Mouse (Mus musculus) forebrain, postnatal 0 days (tissue): ENCODE data around the gene Scand1. TPM values are rescaled to one million over a fixed set of nuclear protein-coding genes. Genes with fewer than 3 reads are reported as not detected.

Experiments
- ATAC-seq: fragments of 200-750 bp; cut with Nextera tagmentation; 2 replicates; pipeline ENCODE4 v1.8.0; 2017; ENCODE audit warnings: mild to moderate bottlenecking, moderate library complexity
- DNase-seq: peaks from one replicate; pipeline ENCODE4 v3.0.0-alpha.2; 2015
- H3K27ac ChIP-seq: fragments of 300-500 bp; sonication (generic); 2 replicates; pipeline ENCODE4 v1.5.1; 2014; ENCODE audit warnings: low read depth, mild to moderate bottlenecking, antibody characterized with exemption, low read length, moderate library complexity, mixed read lengths
- H3K27me3 ChIP-seq: fragments of 300-500 bp; sonication (generic); 2 replicates; pipeline ENCODE4 v1.6.1; 2014; ENCODE audit warnings: mild to moderate bottlenecking, low read length, mixed read lengths; ENCODE audit not compliant: insufficient read depth
- H3K36me3 ChIP-seq: fragments of 300-500 bp; sonication (generic); 2 replicates; pipeline ENCODE4 v1.6.1; 2014; ENCODE audit warnings: mild to moderate bottlenecking, moderate library complexity; ENCODE audit not compliant: insufficient read depth
- H3K4me1 ChIP-seq: fragments of 300-500 bp; sonication (generic); 2 replicates; pipeline ENCODE4 v1.6.1; 2014; ENCODE audit warnings: antibody characterized with exemption; ENCODE audit not compliant: insufficient read depth
- H3K4me2 ChIP-seq: fragments of 300-500 bp; sonication (generic); 2 replicates; pipeline ENCODE4 v1.6.1; 2014; ENCODE audit warnings: low read depth, mild to moderate bottlenecking, moderate library complexity
- H3K4me3 ChIP-seq: fragments of 300-500 bp; sonication (generic); 2 replicates; pipeline ENCODE4 v1.5.1; 2014; ENCODE audit warnings: low read depth, low read length, mixed read lengths
- H3K9ac ChIP-seq: fragments of 300-500 bp; sonication (generic); 2 replicates; pipeline ENCODE4 v1.6.1; 2014; ENCODE audit warnings: mild to moderate bottlenecking
- H3K9me3 ChIP-seq: fragments of 300-500 bp; sonication (generic); 2 replicates; pipeline ENCODE4 v1.6.1; 2016; ENCODE audit warnings: low read length
- CTCF ChIP-seq: sonication (generic); IDR thresholded peaks from 2 replicates; pipeline ENCODE4 v1.5.1; 2016; ENCODE audit warnings: antibody characterized with exemption, control low read depth, low read depth
- WGBS: fragments of 180-500 bp; shearing (Covaris S2); extraction: QIAGEN DNeasy Blood & Tissue Kit; methylation state at CpG from one replicate; pipeline ENCODE4 v1.1.7; 2014; 5-methylcytosine and 5-hydroxymethylcytosine counted together
- polyA plus RNA-seq: library from polyadenylated mRNA; unstranded; fragments of >200 nt; fragmentation: Nextera tagmentation; extraction: Ambion mirVana; gene quantifications from 2 replicates; pipeline ENCODE4 v1.2.1, GENCODE M21; 2015
- total RNA-seq: library from RNA; depleted of rRNA; stranded (reverse); fragments of >200 nt; gene quantifications from 2 replicates; pipeline ENCODE4 v1.2.3, GENCODE M21; 2014; rRNA removed

The Scand1 gene
- total RNA-seq (204 and 242 TPM in 2 replicates), polyA plus RNA-seq (134 and 170 TPM in 2 replicates)

- Histone ChIP-seq H3K36me3 (no peaks in the 10 kb centered on the region), H3K4me2 (peak within 1 kb of the TSS; percentile 88), H3K27me3 (no peaks in the 10 kb centered on the region), H3K4me3 (peak within 1 kb of the TSS; percentile 74), H3K4me1 (peaks cover 4% of the 10 kb centered on the region; the same call in 1 of the 2 replicates), H3K9me3 (no peaks in the 10 kb centered on the region), H3K9ac (peak within 1 kb of the TSS; percentile 82), H3K27ac (peak within 1 kb of the TSS; percentile 93)
- peak; percentile 51 for TF ChIP-seq CTCF
- ATAC-seq (peak; percentile 95), DNase-seq (peak; percentile 83)
- WGBS = 4% methylated on average over 49 of the region's 49 CpGs
Observed at GRCm38 (mm10) chr2:156312297-156312897, at the start of gene Scand1, which contains the start of gene Cnbd2. Gene Scand1, minus strand, starts transcription at chr2:156312704. Gene Cnbd2, plus strand, starts transcription at chr2:156312299.

DNA sequence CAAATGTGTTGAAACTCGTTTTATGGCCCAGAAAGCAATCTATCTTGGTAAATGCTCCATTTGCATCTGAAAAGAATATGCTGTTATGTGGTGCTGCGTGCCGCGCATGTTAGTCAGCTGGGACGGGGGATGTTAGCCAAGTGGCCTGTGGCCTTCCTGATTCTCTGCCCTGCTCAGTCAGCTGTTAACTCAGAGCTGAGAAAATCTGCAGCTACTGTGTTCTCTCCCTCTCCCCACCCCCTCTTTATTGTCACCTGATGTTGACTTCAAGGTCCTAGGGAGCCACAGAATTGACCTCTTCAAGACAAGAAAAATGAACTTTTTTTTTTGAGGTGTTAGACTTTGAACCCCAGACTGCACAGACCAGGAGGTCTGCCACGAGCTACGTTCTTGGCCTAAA is 43.5 kb upstream of the Scand1 start:
- H3K27me3 ChIP-seq = no peaks in the 10 kb centered on the region
- WGBS = 19% methylated on average over 7 of the region's 7 CpGs
- H3K4me2 ChIP-seq = no peak overlapping the region
- H3K9me3 ChIP-seq = no peaks in the 10 kb centered on the region
- H3K27ac ChIP-seq = no peak overlapping the region; the same call in 1 of the 2 replicates
- no peaks in the 10 kb centered on the region for H3K4me1 ChIP-seq
- TF ChIP-seq CTCF = no peak
- no peak overlapping the region for H3K4me3 ChIP-seq
- peak; percentile 63; the same call in 1 of the 2 replicates for ATAC-seq
- no peak overlapping the region for H3K9ac ChIP-seq
- DNase-seq = peak; percentile 58
- no peaks in the 10 kb centered on the region for H3K36me3 ChIP-seq

DNA sequence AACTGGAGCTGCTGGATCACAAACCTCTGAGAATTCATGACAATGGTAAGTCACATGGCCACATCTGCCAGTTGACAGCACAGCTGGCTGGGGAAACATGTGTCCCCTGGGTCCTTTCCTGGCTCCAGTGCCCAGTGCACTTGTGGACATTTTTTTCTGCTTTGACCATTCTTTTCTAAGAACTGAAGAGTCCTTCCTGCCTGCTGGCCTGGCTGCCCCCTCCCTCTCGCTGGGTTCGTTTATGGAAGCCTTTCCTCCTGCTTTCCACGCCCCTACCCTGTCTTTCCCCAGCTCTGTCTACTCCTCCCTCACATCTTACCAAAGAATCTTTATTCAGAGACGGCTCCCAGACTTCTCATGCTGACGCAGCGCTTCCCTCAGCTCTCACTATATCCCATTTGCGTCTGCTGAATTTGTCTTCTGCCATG is 40.8 kb upstream of the Scand1 start:
- peak; percentile 71 for ATAC-seq
- H3K27me3 ChIP-seq = no peaks in the 10 kb centered on the region
- no peak for TF ChIP-seq CTCF

GRCm38 (mm10) chr2:156352413-156353165 is 40.1 kb upstream of the Scand1 start:
- H3K27ac ChIP-seq = no peak overlapping the region; the same call in 1 of the 2 replicates
- no peaks in the 10 kb centered on the region for H3K4me1 ChIP-seq
- H3K9ac ChIP-seq = no peak overlapping the region
- DNase-seq = no peak
- no peaks in the 10 kb centered on the region for H3K36me3 ChIP-seq
- peak; percentile 17; the same call in 1 of the 2 replicates for TF ChIP-seq CTCF
- no peaks in the 10 kb centered on the region for H3K9me3 ChIP-seq
- H3K4me2 ChIP-seq = no peak overlapping the region
- H3K27me3 ChIP-seq = no peaks in the 10 kb centered on the region
- 81% methylated on average over 8 of the region's 8 CpGs for WGBS
- no peak for ATAC-seq
- H3K4me3 ChIP-seq = no peak overlapping the region

More for the DNA sequence above, 40.8 kb upstream of the Scand1 start:
- no peak overlapping the region for H3K9ac ChIP-seq
- H3K9me3 ChIP-seq = no peaks in the 10 kb centered on the region
- H3K4me3 ChIP-seq = no peak overlapping the region
- peak; percentile 34 for DNase-seq
- H3K36me3 ChIP-seq = no peaks in the 10 kb centered on the region
- peak overlapping the region; percentile 40; the same call in 1 of the 2 replicates for H3K27ac ChIP-seq
- H3K4me2 ChIP-seq = no peak overlapping the region
- whole genome bisulfite sequencing = 35% methylated on average over 7 of the region's 7 CpGs
- H3K4me1 ChIP-seq = no peaks in the 10 kb centered on the region

DNA sequence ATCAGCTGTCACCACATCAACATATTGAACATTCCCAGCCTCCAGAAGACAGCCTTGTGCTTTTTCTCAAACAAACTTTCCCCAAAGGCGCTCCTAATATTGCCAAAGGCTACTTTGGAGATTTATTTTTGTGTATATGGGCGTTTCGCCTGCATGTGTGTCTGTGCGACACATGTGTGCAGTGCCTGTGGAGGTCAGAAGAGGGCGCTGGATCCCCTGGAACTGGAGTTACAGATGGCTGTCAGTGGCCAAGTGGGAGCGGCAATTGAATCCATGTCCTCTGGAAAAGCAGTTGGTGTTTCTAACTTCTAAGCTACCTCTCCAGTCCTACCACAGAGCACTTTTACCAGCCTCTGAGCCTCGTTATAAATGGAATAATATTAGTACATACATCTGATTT is 38.7 kb upstream of the Scand1 start:
- TF ChIP-seq CTCF = peak; percentile 27
- no peaks in the 10 kb centered on the region for H3K36me3 ChIP-seq
- no peak overlapping the region for H3K27ac ChIP-seq
- no peak overlapping the region for H3K4me2 ChIP-seq
- WGBS = 83% methylated on average over 7 of the region's 7 CpGs
- no peak overlapping the region for H3K4me3 ChIP-seq
- ATAC-seq (no peak), DNase-seq (no peak)
- H3K9ac ChIP-seq = no peak overlapping the region
- no peaks in the 10 kb centered on the region for H3K4me1 ChIP-seq
- H3K27me3 ChIP-seq = no peaks in the 10 kb centered on the region
- H3K9me3 ChIP-seq = no peaks in the 10 kb centered on the region

- Histone ChIP-seq H3K9me3 (no peaks in the 10 kb centered on the region), H3K27me3 (no peaks in the 10 kb centered on the region), H3K27ac (no peak overlapping the region), H3K4me3 (no peak overlapping the region), H3K4me2 (no peak overlapping the region), H3K9ac (no peak overlapping the region), H3K4me1 (no peaks in the 10 kb centered on the region), H3K36me3 (no peaks in the 10 kb centered on the region)
- no peak for TF ChIP-seq CTCF
- DNase-seq = no peak
- ATAC-seq = peak; percentile 36; the same call in 1 of the 2 replicates
- WGBS = 74% methylated on average over 4 of the region's 4 CpGs
Observed at GRCm38 (mm10) chr2:156349286-156349848, 36.9 kb upstream of the Scand1 start.

DNA sequence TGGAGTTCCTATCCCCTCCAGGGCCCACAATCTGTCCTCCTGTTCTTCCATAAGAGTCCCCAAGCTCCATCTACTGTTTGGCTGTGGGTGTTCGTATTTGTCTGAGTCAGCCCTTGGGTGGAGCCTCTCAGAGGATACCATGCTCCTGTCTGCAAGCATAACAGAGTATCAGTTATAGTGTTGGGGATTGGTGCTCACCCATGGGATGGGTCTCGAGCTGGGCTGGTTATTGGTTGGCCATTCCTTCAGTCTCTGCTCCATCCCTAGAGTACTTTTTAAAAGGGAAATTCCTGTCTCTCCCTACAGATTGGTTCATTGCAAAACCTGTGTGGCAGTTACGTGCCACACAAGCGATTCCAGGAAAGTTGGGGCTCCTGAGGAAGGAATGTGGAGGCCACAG is 36.3 kb upstream of the Scand1 start:
- no peak for ATAC-seq
- 87% methylated on average over 4 of the region's 4 CpGs for WGBS
- H3K36me3 ChIP-seq = no peaks in the 10 kb centered on the region

More for the DNA sequence above, 36.3 kb upstream of the Scand1 start:
- no peak for TF ChIP-seq CTCF
- Histone ChIP-seq H3K27me3 (no peaks in the 10 kb centered on the region), H3K4me1 (no peaks in the 10 kb centered on the region), H3K9me3 (no peaks in the 10 kb centered on the region), H3K9ac (no peak overlapping the region), H3K4me2 (no peak overlapping the region), H3K4me3 (no peak overlapping the region), H3K27ac (no peak overlapping the region)
- DNase-seq = no peak
